Mouse (Mus musculus): ENCODE data around the gene 4930516K23Rik.

Gene 4930516K23Rik

GRCm38 (mm10) chr7:104061345-104061744 is at the start of gene 4930516K23Rik:
Gene 4930516K23Rik (minus strand): TSS chr7:104061445.
- DNase-seq (ENCODE audit: low spot score in 2 of 2) = no peak

GRCm38 (mm10) chr7:104104757-104104972 is 43.4 kb upstream of the 4930516K23Rik start, which contains the start of gene Olfr646:
Gene Olfr646 (plus strand): TSS chr7:104104873.
- no peak for DNase-seq (ENCODE audit: low spot score in 2 of 2)

GRCm38 (mm10) chr7:104103913-104104756 is 42.9 kb upstream of the 4930516K23Rik start:
- no peak for DNase-seq (ENCODE audit: low spot score in 2 of 2)

GRCm38 (mm10) chr7:104085365-104085764 is 24.1 kb upstream of the 4930516K23Rik start, which contains the start of gene Olfr645:
Gene Olfr645 (minus strand): TSS chr7:104085465.
- DNase-seq (ENCODE audit: low spot score in 2 of 2) = no peak

- no peak for DNase-seq (ENCODE audit: low spot score in 2 of 2)
These were observed 10.5 kb upstream of the 4930516K23Rik start, which contains the start of gene Olfr644 for GRCm38 (mm10) chr7:104071769-104072168. Gene Olfr644 (minus strand): TSS chr7:104071869.

GRCm38 (mm10) chr7:104059215-104059614 is 2.0 kb downstream of the 4930516K23Rik start:
- no peak for DNase-seq (ENCODE audit: low spot score in 2 of 2)

- DNase-seq (ENCODE audit: low spot score in 2 of 2) = no peak
These were observed 8.7 kb downstream of the 4930516K23Rik start, which contains the start of gene Olfr642 for GRCm38 (mm10) chr7:104052566-104052965. Gene Olfr642 (minus strand): TSS chr7:104052666.

GRCm38 (mm10) chr7:104050745-104051144 is 10.5 kb downstream of the 4930516K23Rik start:
- DNase-seq (ENCODE audit: low spot score in 2 of 2) = no peak

GRCm38 (mm10) chr7:104035145-104035544 is 26.1 kb downstream of the 4930516K23Rik start, which contains the start of gene Olfr641:
Gene Olfr641 (plus strand): TSS chr7:104035445.
- DNase-seq (ENCODE audit: low spot score in 2 of 2) = no peak

- no peak for DNase-seq (ENCODE audit: low spot score in 2 of 2)
These were observed 34.3 kb downstream of the 4930516K23Rik start for GRCm38 (mm10) chr7:104026978-104027377.

GRCm38 (mm10) chr7:104025473-104025872 is 35.8 kb downstream of the 4930516K23Rik start, which contains the start of gene Olfr640:
Gene Olfr640 (minus strand): TSS chr7:104025573.
- DNase-seq (ENCODE audit: low spot score in 2 of 2) = no peak

GRCm38 (mm10) chr7:104021651-104022050 is 39.6 kb downstream of the 4930516K23Rik start:
- DNase-seq (ENCODE audit: low spot score in 2 of 2) = no peak

GRCm38 (mm10) chr7:104018953-104019352 is 42.3 kb downstream of the 4930516K23Rik start:
- DNase-seq (ENCODE audit: low spot score in 2 of 2) = no peak

- DNase-seq (ENCODE audit: low spot score in 2 of 2) = no peak
These were observed 44.0 kb downstream of the 4930516K23Rik start, which contains the start of gene Olfr639 for GRCm38 (mm10) chr7:104017203-104017602. Gene Olfr639 (minus strand): TSS chr7:104017303.

Measured in natural killer cell, adult 2 months (primary cell).